Mouse (Mus musculus) small intestine, adult 2 months (tissue): ENCODE measurements around the gene Vps35l. TPM values are rescaled to one million over a fixed set of nuclear protein-coding genes. Genes with fewer than 3 reads are reported as not detected.

ENCODE experiments used
- H3K27ac ChIP-seq: fragments of 200-500 bp; 2 replicates; pipeline ENCODE4 v1.5.1; 2012; ENCODE audit warnings: low read depth, low read length, control low read depth, inconsistent platforms; ENCODE audit not compliant: insufficient read depth
- H3K27me3 ChIP-seq: fragments of 200-500 bp; 2 replicates; pipeline ENCODE4 v1.6.1; 2012; ENCODE audit warnings: mild to moderate bottlenecking, moderate library complexity, low read length, inconsistent platforms; ENCODE audit not compliant: control insufficient read depth, insufficient read depth
- H3K36me3 ChIP-seq: fragments of 200-500 bp; 2 replicates; pipeline ENCODE4 v1.6.1; 2012; ENCODE audit warnings: mild to moderate bottlenecking, low read length, control low read depth, inconsistent platforms; ENCODE audit not compliant: control insufficient read depth, insufficient read depth
- H3K4me1 ChIP-seq: fragments of 200-500 bp; 2 replicates; pipeline ENCODE4 v1.6.1; 2012; ENCODE audit warnings: low read length, inconsistent platforms, mixed read lengths; ENCODE audit not compliant: control insufficient read depth, insufficient read depth, insufficient read length
- H3K4me3 ChIP-seq: fragments of 200-500 bp; 2 replicates; pipeline ENCODE4 v1.5.1; 2012; ENCODE audit warnings: low read depth, mild to moderate bottlenecking, control low read depth, inconsistent platforms, low read length, moderate library complexity
- CTCF ChIP-seq: fragments of 200-500 bp; IDR thresholded peaks from 2 replicates; pipeline ENCODE4 v1.5.1; 2012; ENCODE audit warnings: low read depth, mild to moderate bottlenecking, control low read depth, inconsistent platforms, low read length, moderate library complexity, mixed read lengths; ENCODE audit not compliant: insufficient replicate concordance, insufficient read length; ENCODE audit errors: extremely low read depth
- POLR2A ChIP-seq: fragments of 200-500 bp; IDR thresholded peaks from 2 replicates; pipeline ENCODE4 v1.6.1; 2012; ENCODE audit warnings: low read depth, mild to moderate bottlenecking, control low read depth, inconsistent platforms, low read length, moderate library complexity
- WGBS: fragments of 180-500 bp; shearing (Covaris S2); methylation state at CpG from one replicate; pipeline ENCODE4 v1.1.7; 2018; 5-methylcytosine and 5-hydroxymethylcytosine counted together
- polyA plus RNA-seq: library from polyadenylated mRNA; depleted of rRNA; stranded (reverse); fragments of >200 nt; gene quantifications from 2 replicates; pipeline ENCODE4 v1.2.3, GENCODE M21; 2012

Gene Vps35l
- polyA plus RNA-seq, 1 experiment: 29.9 TPM

GRCm38 (mm10) chr7:118821356-118821755, 81.3 kb downstream of the Vps35l start:
- H3K36me3 ChIP-seq: peaks cover 31% of the 10 kb centered on the region
- H3K4me3 ChIP-seq: no peak overlapping the region
- WGBS: 58% methylated on average over 7 of the region's 7 CpGs
- H3K4me1 ChIP-seq: no peaks in the 10 kb centered on the region
- no peaks in the 10 kb centered on the region for H3K27me3 ChIP-seq
- TF ChIP-seq CTCF: no peak
- no peak for TF ChIP-seq POLR2A
- no peak overlapping the region for H3K27ac ChIP-seq

GRCm38 (mm10) chr7:118821887-118822556, 82.0 kb downstream of the Vps35l start:
- H3K4me3 ChIP-seq: no peak overlapping the region
- no peak overlapping the region for H3K27ac ChIP-seq
- WGBS: 95% methylated on average over 12 of the region's 12 CpGs
- TF ChIP-seq POLR2A: no peak
- no peak for TF ChIP-seq CTCF
- H3K27me3 ChIP-seq: no peaks in the 10 kb centered on the region
- H3K36me3 ChIP-seq: peaks cover 33% of the 10 kb centered on the region
- no peaks in the 10 kb centered on the region for H3K4me1 ChIP-seq

- WGBS: 85% methylated on average over 7 of the region's 7 CpGs
- Histone ChIP-seq H3K36me3 (peaks cover 30% of the 10 kb centered on the region), H3K27me3 (no peaks in the 10 kb centered on the region), H3K27ac (no peak overlapping the region), H3K4me3 (no peak overlapping the region), H3K4me1 (no peaks in the 10 kb centered on the region)
- TF ChIP-seq POLR2A (no peak), CTCF (no peak)
Measured at GRCm38 (mm10) chr7:118824451-118824850, 84.4 kb downstream of the Vps35l start.

- no peak overlapping the region for H3K4me3 ChIP-seq
- H3K27ac ChIP-seq: no peak overlapping the region
- WGBS: 74% methylated on average over 5 of the region's 5 CpGs
- H3K27me3 ChIP-seq: no peaks in the 10 kb centered on the region
- H3K36me3 ChIP-seq: peaks cover 28% of the 10 kb centered on the region
- TF ChIP-seq CTCF: no peak
- TF ChIP-seq POLR2A: no peak
- H3K4me1 ChIP-seq: no peaks in the 10 kb centered on the region
Measured at GRCm38 (mm10) chr7:118827975-118828416, 88.0 kb downstream of the Vps35l start.

GRCm38 (mm10) chr7:118837901-118838300, 97.9 kb downstream of the Vps35l start:
- no peaks in the 10 kb centered on the region for H3K4me1 ChIP-seq
- no peaks in the 10 kb centered on the region for H3K27me3 ChIP-seq
- H3K27ac ChIP-seq: no peak overlapping the region
- H3K4me3 ChIP-seq: no peak overlapping the region
- peaks cover 65% of the 10 kb centered on the region for H3K36me3 ChIP-seq
- WGBS: 83% methylated on average over 5 of the region's 5 CpGs
- TF ChIP-seq CTCF: no peak
- no peak for TF ChIP-seq POLR2A

- Histone ChIP-seq H3K4me3 (no peak overlapping the region), H3K27ac (no peak overlapping the region), H3K27me3 (no peaks in the 10 kb centered on the region), H3K4me1 (no peaks in the 10 kb centered on the region), H3K36me3 (peaks cover 60% of the 10 kb centered on the region)
- TF ChIP-seq CTCF: no peak
- no peak for TF ChIP-seq POLR2A
- 76% methylated on average over 8 of the region's 8 CpGs for WGBS
Measured at GRCm38 (mm10) chr7:118841030-118841745, 101.2 kb downstream of the Vps35l start.

GRCm38 (mm10) chr7:118841796-118842195, 101.8 kb downstream of the Vps35l start:
- Histone ChIP-seq H3K36me3 (peaks cover 55% of the 10 kb centered on the region), H3K27ac (no peak overlapping the region), H3K4me3 (no peak overlapping the region), H3K27me3 (no peaks in the 10 kb centered on the region), H3K4me1 (no peaks in the 10 kb centered on the region)
- TF ChIP-seq CTCF (no peak), POLR2A (no peak)
- WGBS: 26% methylated on average over 1 of the region's 1 CpGs
